Mouse (Mus musculus) embryonic facial prominence, embryonic 15.5 days (tissue): ENCODE measurements around the gene Arhgdia. TPM values are rescaled to one million over a fixed set of nuclear protein-coding genes. Genes with fewer than 3 reads are reported as not detected.
A peak's percentile ranks its signal among the peaks of the same experiment; 100 is the strongest.

Experiments used
- ATAC-seq: fragments of 200-750 bp; cut with Nextera tagmentation; 2 replicates; pipeline ENCODE4 v1.8.0; 2017; ENCODE audit warnings: low read depth, moderate TSS enrichment; ENCODE audit not compliant: insufficient number of reproducible peaks, low FRiP score, low TSS enrichment
- H3K27ac ChIP-seq: fragments of 300-500 bp; sonication (generic); replicated peaks from 2 replicates; pipeline ENCODE4 v1.5.1; 2015; ENCODE audit warnings: mild to moderate bottlenecking, inconsistent platforms
- H3K27me3 ChIP-seq: fragments of 300-500 bp; sonication (generic); 2 replicates; pipeline ENCODE4 v1.6.1; 2015; ENCODE audit warnings: inconsistent platforms
- H3K36me3 ChIP-seq: fragments of 300-500 bp; sonication (generic); 2 replicates; pipeline ENCODE4 v1.6.1; 2015; ENCODE audit warnings: mild to moderate bottlenecking, inconsistent platforms
- H3K4me1 ChIP-seq: fragments of 300-500 bp; sonication (generic); 2 replicates; pipeline ENCODE4 v1.6.1; 2015; ENCODE audit warnings: inconsistent platforms
- H3K4me2 ChIP-seq: fragments of 300-500 bp; sonication (generic); replicated peaks from 2 replicates; pipeline ENCODE4 v1.6.1; 2015; ENCODE audit warnings: mild to moderate bottlenecking, inconsistent platforms
- H3K4me3 ChIP-seq: fragments of 300-500 bp; sonication (generic); replicated peaks from 2 replicates; pipeline ENCODE4 v1.5.1; 2015; ENCODE audit warnings: mild to moderate bottlenecking, inconsistent platforms
- H3K9ac ChIP-seq: fragments of 300-500 bp; sonication (generic); 2 replicates; pipeline ENCODE4 v1.6.1; 2015; ENCODE audit warnings: inconsistent platforms
- H3K9me3 ChIP-seq: fragments of 300-500 bp; sonication (generic); replicated peaks from 2 replicates; pipeline ENCODE4 v1.6.1; 2016; ENCODE audit warnings: inconsistent platforms
- WGBS: fragments of 180-500 bp; shearing (Covaris S2); methylation state at CpG from one replicate; pipeline ENCODE4 v1.1.7; 2015; 5-methylcytosine and 5-hydroxymethylcytosine counted together
- polyA plus RNA-seq: library from polyadenylated mRNA; unstranded; fragments of >200 nt; fragmentation: Nextera tagmentation; extraction: Ambion mirVana; gene quantifications from 2 replicates; pipeline ENCODE4 v1.2.1, GENCODE M21; 2015

The Arhgdia gene
- polyA plus RNA-seq, 1 experiment from 2014 or later, result 593 TPM

GRCm38 (mm10) chr11:120549168-120549945 lies 32.1 kb downstream of the Arhgdia start, which contains the start of gene Mcrip1:
Gene Mcrip1, minus strand, starts transcription at chr11:120549727.
- ATAC-seq, result peak; percentile 88
- Histone ChIP-seq H3K4me3 (peak within 1 kb of the TSS; percentile 92), H3K4me1 (peaks cover 31% of the 10 kb centered on the region), H3K4me2 (peak within 1 kb of the TSS; percentile 77), H3K36me3 (peaks cover 12% of the 10 kb centered on the region), H3K9me3 (no peaks in the 10 kb centered on the region), H3K9ac (peak within 1 kb of the TSS; percentile 99), H3K27me3 (no peaks in the 10 kb centered on the region), H3K27ac (peak within 1 kb of the TSS; percentile 93)
- WGBS, result under 1% methylated on average over 67 of the region's 87 CpGs

DNA sequence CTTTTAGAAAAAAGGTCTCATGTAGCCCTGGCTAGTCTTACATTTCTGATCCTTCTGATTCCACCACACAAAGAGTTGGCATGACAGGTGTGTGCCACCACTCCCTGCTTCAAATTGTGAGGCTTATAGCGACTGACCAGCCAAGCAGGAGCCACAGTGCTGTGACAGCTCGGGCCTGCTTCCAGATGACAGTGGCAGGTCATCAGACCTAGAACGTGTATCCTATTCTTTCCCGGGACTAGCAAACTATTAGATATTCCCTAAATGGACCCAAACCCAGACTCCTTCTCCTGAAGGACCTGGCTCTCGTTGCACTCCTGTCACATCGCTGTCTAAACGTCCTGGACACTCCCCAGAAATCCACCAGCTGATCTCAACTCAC lies 32.6 kb downstream of the Arhgdia start:
- ATAC-seq, result no peak
- no peaks in the 10 kb centered on the region for H3K27me3 ChIP-seq
- no peaks in the 10 kb centered on the region for H3K9me3 ChIP-seq
- 17% methylated on average over 7 of the region's 7 CpGs for WGBS
- peak overlapping the region; percentile 99 for H3K9ac ChIP-seq
- H3K36me3 ChIP-seq, result peaks cover 17% of the 10 kb centered on the region
- H3K4me1 ChIP-seq, result peaks cover 31% of the 10 kb centered on the region
- peak overlapping the region; percentile 92 for H3K4me3 ChIP-seq
- peak overlapping the region; percentile 77 for H3K4me2 ChIP-seq
- peak overlapping the region; percentile 93 for H3K27ac ChIP-seq

GRCm38 (mm10) chr11:120548214-120548613 lies 33.2 kb downstream of the Arhgdia start:
- H3K9ac ChIP-seq, result peak overlapping the region; percentile 99; the same call in 1 of the 2 replicates
- no peaks in the 10 kb centered on the region for H3K27me3 ChIP-seq
- H3K4me1 ChIP-seq, result peaks cover 31% of the 10 kb centered on the region
- peaks cover 23% of the 10 kb centered on the region for H3K36me3 ChIP-seq
- H3K9me3 ChIP-seq, result no peaks in the 10 kb centered on the region
- ATAC-seq, result no peak
- H3K27ac ChIP-seq, result no peak overlapping the region; the same call in 1 of the 2 replicates
- H3K4me2 ChIP-seq, result peak overlapping the region; percentile 77
- peak overlapping the region; percentile 92 for H3K4me3 ChIP-seq
- WGBS, result 75% methylated on average over 3 of the region's 3 CpGs

GRCm38 (mm10) chr11:120547469-120547868 lies 34.0 kb downstream of the Arhgdia start:
- no peaks in the 10 kb centered on the region for H3K27me3 ChIP-seq
- no peak overlapping the region for H3K9ac ChIP-seq
- H3K9me3 ChIP-seq, result no peaks in the 10 kb centered on the region
- no peak for ATAC-seq
- peaks cover 31% of the 10 kb centered on the region for H3K4me1 ChIP-seq
- H3K27ac ChIP-seq, result no peak overlapping the region
- 46% methylated on average over 2 of the region's 2 CpGs for WGBS
- H3K4me2 ChIP-seq, result no peak overlapping the region
- no peak overlapping the region for H3K4me3 ChIP-seq
- peaks cover 30% of the 10 kb centered on the region for H3K36me3 ChIP-seq

- H3K9ac ChIP-seq, result no peak overlapping the region
- no peak overlapping the region for H3K27ac ChIP-seq
- ATAC-seq, result no peak
- H3K36me3 ChIP-seq, result peaks cover 38% of the 10 kb centered on the region
- no peaks in the 10 kb centered on the region for H3K27me3 ChIP-seq
- no peak overlapping the region for H3K4me2 ChIP-seq
- peaks cover 31% of the 10 kb centered on the region for H3K4me1 ChIP-seq
- WGBS, result 92% methylated on average over 3 of the region's 3 CpGs
- no peak overlapping the region for H3K4me3 ChIP-seq
- no peaks in the 10 kb centered on the region for H3K9me3 ChIP-seq
These were observed 35.5 kb downstream of the Arhgdia start for GRCm38 (mm10) chr11:120545964-120546363.

DNA sequence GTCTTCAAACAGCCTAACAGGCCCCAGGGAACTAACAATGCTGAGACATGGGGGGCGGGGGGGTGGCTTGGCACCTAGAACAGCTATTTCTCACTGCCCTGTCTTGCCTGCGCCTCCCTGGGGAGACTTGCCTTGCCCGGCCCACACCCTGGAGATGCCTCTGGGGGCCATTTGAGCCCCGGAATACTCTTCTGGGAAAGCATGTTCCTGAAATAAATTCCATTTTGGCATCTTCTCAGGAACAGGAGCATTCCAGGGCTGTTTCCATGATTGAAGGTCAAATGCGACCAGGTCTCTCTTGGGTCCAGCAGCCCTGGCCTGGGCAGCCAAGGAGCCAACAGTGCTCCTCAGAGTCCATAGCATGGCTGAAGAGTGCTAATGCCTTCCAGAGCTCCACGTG lies 39.0 kb downstream of the Arhgdia start:
- no peak for ATAC-seq
- Histone ChIP-seq H3K27me3 (no peaks in the 10 kb centered on the region), H3K4me3 (no peak overlapping the region), H3K4me1 (peaks cover 29% of the 10 kb centered on the region), H3K36me3 (peaks cover 35% of the 10 kb centered on the region), H3K9ac (no peak overlapping the region), H3K27ac (no peak overlapping the region), H3K4me2 (no peak overlapping the region), H3K9me3 (no peaks in the 10 kb centered on the region)
- WGBS, result 78% methylated on average over 6 of the region's 6 CpGs

DNA sequence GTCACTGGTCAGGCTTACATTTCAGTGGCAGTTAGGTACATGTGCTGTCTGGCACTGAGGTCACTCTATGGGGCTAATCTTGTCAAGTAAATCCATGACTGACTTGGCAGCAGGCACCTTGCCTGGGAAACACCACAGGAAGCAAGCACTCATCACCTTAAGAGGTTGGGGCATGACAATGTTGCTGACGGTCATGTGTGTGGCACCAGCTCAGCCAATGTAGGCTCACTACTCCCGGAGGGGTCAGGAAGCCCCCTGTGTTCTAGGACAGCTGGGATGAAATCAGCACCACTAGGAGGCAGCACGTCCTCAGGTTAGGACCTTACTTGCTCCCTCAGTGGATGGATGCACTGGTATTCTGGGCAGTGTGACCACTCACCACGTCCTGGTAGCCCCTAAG lies 39.5 kb downstream of the Arhgdia start:
- no peak overlapping the region for H3K4me3 ChIP-seq
- H3K4me2 ChIP-seq, result no peak overlapping the region
- peaks cover 34% of the 10 kb centered on the region for H3K36me3 ChIP-seq
- WGBS, result 40% methylated on average over 4 of the region's 4 CpGs
- no peaks in the 10 kb centered on the region for H3K9me3 ChIP-seq
- H3K27ac ChIP-seq, result no peak overlapping the region
- peaks cover 26% of the 10 kb centered on the region for H3K4me1 ChIP-seq
- ATAC-seq, result no peak
- H3K27me3 ChIP-seq, result no peaks in the 10 kb centered on the region
- H3K9ac ChIP-seq, result no peak overlapping the region

GRCm38 (mm10) chr11:120539285-120540014 lies 42.0 kb downstream of the Arhgdia start:
- ATAC-seq, result 0 out of 2 replicates have a peak, but pooled peaks have one; percentile 25
- peaks cover 27% of the 10 kb centered on the region for H3K36me3 ChIP-seq
- 18% methylated on average over 10 of the region's 10 CpGs for WGBS
- no peaks in the 10 kb centered on the region; the same call in 1 of the 2 replicates for H3K27me3 ChIP-seq
- no peak overlapping the region for H3K9ac ChIP-seq
- peaks cover 22% of the 10 kb centered on the region for H3K4me1 ChIP-seq
- H3K9me3 ChIP-seq, result no peaks in the 10 kb centered on the region
- no peak overlapping the region for H3K4me2 ChIP-seq
- H3K27ac ChIP-seq, result peak overlapping the region; percentile 28; the same call in 1 of the 2 replicates
- no peak overlapping the region for H3K4me3 ChIP-seq

DNA sequence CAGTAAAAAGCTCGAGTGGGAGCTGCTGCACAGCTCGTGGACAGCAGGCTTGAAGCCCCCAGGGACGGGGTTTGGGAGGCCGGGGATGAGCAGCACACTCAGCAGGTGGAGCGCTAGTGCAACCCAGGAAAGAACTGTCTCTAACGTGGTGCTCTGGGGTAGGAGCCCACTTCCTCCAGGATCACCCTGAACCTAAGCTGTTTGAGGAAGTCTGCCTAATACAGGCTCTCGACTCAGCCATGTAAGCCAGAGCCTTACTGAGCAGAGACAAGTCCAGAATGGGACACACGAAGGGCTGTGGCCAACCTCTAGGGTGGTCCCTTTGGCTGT lies 42.5 kb downstream of the Arhgdia start:
- H3K27ac ChIP-seq, result no peak overlapping the region
- no peaks in the 10 kb centered on the region for H3K9me3 ChIP-seq
- no peak overlapping the region for H3K9ac ChIP-seq
- no peak for ATAC-seq
- no peak overlapping the region for H3K4me3 ChIP-seq
- H3K27me3 ChIP-seq, result peaks cover 2% of the 10 kb centered on the region
- no peak overlapping the region for H3K4me2 ChIP-seq
- peaks cover 22% of the 10 kb centered on the region for H3K36me3 ChIP-seq
- WGBS, result 48% methylated on average over 8 of the region's 8 CpGs
- peaks cover 22% of the 10 kb centered on the region for H3K4me1 ChIP-seq

- no peak overlapping the region for H3K27ac ChIP-seq
- 58% methylated on average over 3 of the region's 3 CpGs for WGBS
- peaks cover 18% of the 10 kb centered on the region for H3K36me3 ChIP-seq
- H3K9me3 ChIP-seq, result no peaks in the 10 kb centered on the region
- no peak overlapping the region for H3K4me3 ChIP-seq
- peaks cover 22% of the 10 kb centered on the region for H3K4me1 ChIP-seq
- no peak overlapping the region for H3K4me2 ChIP-seq
- no peak for ATAC-seq
- H3K27me3 ChIP-seq, result peaks cover 5% of the 10 kb centered on the region
- no peak overlapping the region for H3K9ac ChIP-seq
These were observed 42.9 kb downstream of the Arhgdia start for GRCm38 (mm10) chr11:120538485-120538884.

DNA sequence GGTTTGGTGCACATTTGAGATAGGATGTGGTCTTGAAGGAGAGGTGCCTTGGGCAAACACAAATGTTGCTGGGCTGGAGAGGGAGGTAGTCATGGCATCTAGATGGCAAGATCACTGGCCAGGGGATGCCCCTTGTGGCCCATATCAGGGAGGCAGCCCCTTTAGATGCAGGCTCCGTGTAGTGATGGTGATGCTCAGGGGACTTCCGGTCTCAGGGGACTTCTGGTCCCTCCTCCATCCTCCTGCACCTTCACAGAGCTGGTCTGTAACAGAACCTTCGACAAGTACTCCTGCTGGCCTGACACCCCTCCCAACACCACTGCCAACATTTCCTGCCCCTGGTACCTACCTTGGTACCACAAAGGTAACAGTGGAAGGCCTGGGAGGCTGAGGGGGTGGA lies 45.6 kb downstream of the Arhgdia start:
- Histone ChIP-seq H3K9me3 (no peaks in the 10 kb centered on the region), H3K4me3 (no peak overlapping the region), H3K27me3 (peaks cover 32% of the 10 kb centered on the region), H3K4me2 (no peak overlapping the region), H3K4me1 (peaks cover 25% of the 10 kb centered on the region), H3K36me3 (no peaks in the 10 kb centered on the region), H3K9ac (no peak overlapping the region), H3K27ac (no peak overlapping the region)
- WGBS, result 66% methylated on average over 3 of the region's 3 CpGs
- no peak for ATAC-seq
